Mouse (Mus musculus) adipose tissue, adult 10 weeks (tissue): ENCODE data around the gene D17H6S53E. TPM values are rescaled to one million over a fixed set of nuclear protein-coding genes. Genes with fewer than 3 reads are reported as not detected.

Experiments
- polyA plus RNA-seq: library from polyadenylated mRNA; stranded (reverse); fragments of 350-450 nt; fragmentation: Illumina TruSeq; extraction: RNeasy Lipid Tissue Mini Kit (QIAGEN cat#74804); gene quantifications from one replicate; pipeline ENCODE4 v1.2.3, GENCODE M21; 2014; ENCODE audit warnings: low read depth, low replicate concordance

Gene D17H6S53E
- 15.2 TPM for polyA plus RNA-seq

GRCm38 (mm10) chr17:35126206-35126611 is at the start of gene D17H6S53E:
TSS of gene D17H6S53E (plus strand) at chr17:35126373.

DNA sequence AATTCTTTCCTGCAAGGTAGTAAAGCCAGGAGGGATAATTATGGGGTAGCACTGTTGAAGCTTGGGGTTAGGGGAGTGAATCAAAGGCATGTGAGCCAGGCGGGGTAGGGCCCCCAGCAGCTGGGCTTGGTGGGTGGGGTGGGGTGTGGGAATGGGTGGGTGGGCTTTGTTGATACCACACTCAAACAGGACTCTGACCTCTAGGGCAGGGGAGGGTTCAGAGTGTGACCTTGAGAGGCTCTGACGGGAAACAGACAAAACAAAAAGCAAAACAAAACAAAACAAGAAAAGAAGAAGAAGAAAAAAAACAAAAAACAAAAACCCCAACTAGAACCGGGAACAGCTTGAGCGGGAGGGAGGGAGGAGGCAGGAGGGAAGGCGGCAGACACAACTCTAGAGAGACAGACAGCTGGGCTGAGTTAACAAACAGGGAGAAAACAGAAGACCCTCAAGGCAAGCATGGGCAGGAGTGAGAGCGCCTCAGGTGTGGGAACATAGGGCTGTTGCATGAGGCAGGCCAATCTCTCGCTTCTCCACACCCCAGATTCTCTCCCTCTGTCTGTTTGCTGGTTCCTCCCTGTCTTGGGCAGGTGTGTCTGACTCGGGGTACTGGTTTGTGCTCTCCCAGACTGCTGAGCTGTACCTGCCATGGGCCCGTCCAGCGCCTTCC is 49.5 kb upstream of the D17H6S53E start, which contains the start of gene Ly6g6e:
Gene Ly6g6e (plus strand): TSS at position 396 of the 670 bp plus-strand sequence.

GRCm38 (mm10) chr17:35077786-35078233 is 48.4 kb upstream of the D17H6S53E start, which contains the start of gene Ly6g6d:
TSS of gene Ly6g6d (minus strand) at chr17:35078065.

DNA sequence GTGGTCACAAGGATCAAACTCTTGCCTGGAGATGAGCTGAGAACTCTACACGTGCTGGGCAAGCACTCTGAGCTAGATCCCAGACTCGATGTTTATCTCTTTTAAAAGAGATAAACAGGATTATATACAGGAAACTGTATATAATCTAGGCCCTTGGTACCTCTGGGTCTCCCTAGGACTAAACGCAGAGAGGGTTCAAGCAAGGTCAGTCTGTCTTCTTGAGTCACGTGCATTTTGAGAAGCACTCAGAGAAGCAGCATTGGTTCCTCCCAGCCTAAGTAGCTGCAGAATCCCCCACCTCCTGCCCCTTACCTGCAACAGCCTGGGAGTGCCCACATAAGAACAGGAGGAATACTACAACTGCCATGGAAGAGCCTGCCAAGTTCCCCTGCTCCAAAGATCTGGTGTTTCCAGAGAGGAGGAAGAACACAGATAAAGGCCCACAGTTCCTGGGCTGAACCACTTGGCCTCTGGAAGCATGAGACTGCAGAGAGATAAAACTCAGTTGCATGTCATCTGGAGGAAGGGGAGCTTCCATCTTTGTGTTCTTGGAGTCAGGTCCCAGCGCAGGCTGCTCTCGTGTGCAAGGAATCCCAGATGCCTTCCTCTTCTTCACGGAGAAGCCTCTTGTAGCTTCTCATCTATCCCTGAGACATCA is 40.8 kb upstream of the D17H6S53E start, which contains the start of gene Ly6g6f:
Gene Ly6g6f (minus strand): TSS at position 403 of the 658 bp plus-strand sequence.

DNA sequence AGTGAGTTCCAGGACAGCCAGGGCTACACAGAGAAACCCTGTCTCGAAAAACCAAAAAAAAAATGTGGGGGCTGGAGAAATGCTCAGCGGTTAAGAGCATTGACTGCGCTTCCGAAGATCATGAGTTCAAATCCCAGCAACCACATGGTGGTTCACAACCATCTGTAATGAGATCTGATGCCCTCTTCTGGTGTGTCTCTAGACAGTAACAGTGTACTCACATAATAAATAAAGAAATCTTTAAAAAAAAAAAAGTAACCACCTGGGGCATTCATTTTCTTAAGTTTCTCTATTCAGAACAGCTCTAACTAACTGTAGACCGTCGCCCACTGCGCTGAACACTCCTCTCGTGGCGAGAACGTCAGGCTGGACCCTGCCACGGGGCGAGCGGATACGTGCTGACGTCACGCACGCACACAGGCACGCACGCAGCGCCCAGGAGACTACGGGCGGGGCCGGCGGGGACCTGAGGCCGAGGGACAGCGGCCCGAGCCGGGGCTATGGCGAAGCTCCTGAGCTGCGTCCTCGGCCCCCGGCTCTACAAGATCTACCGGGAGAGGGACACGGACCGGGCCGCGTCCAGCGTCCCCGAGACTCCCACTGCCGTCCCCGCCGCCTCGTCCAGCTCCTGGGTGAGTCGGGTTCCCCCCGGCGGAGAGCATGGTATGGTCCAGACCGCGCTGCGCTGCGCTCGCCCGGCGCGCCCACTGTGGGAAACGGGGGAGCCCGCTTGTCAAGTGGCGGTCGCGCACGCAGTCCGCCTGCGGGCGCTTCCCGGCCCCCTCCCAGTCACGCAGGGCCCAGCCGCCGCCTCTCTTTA is 37.1 kb upstream of the D17H6S53E start, which contains the start of gene Abhd16a:
Gene Abhd16a (plus strand): TSS at position 439 of the 820 bp plus-strand sequence.

DNA sequence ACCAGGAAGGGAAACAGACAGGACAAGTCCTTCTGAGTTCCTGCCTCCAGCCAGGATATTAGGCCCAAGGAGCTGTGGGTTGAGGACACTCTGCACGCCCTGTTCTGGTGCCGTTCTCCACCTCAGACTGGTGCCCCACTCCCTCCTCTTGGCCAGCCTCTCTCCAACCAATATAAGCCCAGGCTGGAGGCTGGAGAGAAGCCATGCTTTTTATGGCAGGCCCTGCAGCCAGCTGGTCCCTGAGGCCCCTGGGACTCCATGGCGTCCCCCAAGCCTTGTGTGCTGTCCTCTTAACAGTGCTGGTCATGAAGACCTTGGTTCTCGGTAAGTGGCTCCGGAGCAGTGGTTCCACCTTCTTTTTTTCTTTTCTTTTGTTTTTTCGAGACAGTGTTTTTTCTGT is 18.1 kb upstream of the D17H6S53E start, which contains the start of gene Ly6g5c:
Gene Ly6g5c (plus strand): TSS at position 183 of the 400 bp plus-strand sequence.

DNA sequence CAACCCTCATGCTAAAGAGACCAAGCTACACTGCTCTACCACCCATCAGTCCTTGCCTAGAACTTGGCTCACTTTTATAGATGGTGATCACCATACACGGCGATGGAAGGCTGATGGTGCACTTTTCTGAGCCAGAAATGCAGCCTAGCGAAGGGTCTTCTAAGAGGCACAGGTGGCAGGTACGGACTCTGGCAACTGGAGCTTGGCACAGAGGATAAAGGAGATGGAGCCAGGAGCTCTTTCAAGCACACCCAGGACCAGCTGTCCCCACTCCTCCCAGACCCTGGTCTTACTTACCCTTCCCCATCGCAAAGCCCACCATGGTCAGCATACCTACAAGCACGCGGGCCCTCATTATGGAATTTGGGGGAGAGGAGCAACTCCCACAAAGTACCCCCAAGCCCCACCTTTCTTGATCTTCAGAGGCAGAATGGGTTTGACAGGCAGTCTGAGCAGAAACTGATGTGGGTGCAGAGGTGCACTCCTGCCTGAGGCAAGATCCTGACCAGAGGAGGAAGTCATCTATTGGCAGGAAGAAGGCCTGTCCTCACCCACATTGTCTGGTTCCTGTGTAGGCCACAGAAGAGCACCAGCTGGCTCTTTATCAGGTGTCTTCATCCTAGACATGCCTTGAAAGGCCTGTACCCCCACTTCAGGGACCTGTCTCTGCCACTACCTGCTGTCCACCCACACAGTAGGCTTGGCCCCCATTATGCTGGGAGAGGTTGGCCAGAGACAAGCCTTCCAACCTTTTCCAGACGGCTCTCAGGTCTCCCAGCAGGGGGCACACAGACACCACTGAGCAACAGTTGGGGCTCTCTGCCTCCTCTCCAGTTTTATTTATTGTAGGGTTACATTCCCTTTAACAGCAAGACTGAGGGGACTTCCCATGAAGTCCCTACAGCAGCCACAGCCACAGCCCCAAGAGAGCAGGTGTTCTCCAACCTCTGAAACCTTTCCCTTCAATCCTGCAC is 10.8 kb upstream of the D17H6S53E start, which contains the start of gene Ly6g5b:
Gene Ly6g5b (minus strand): TSS at position 383 of the 974 bp plus-strand sequence.

GRCm38 (mm10) chr17:35121143-35121799 is 4.9 kb upstream of the D17H6S53E start, which contains the start of gene Gpank1:
TSS of gene Gpank1 (plus strand) at chr17:35121455.

DNA sequence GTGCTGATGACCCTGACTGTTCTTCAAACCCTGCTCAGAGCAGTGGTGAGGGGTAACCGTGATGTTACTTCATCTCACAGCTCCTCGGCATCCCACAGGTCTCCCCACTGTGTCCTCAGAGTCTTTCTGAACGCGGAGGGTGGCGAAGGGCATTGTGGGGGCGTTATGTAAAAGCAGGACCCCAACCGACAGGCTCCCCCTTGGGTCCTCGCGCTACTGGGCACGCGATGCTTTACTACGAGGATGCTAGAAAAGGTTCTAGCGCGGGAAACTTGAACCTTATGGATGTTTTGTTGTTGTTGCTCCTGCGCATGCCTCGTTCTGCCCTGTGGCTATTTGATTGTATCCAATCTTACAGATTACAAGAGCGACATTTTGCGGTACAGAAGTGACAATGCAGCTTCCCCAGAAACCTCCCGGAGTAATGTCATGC is 4.3 kb upstream of the D17H6S53E start, which contains the start of gene Csnk2b:
Gene Csnk2b (minus strand): TSS at position 183 of the 433 bp plus-strand sequence.

DNA sequence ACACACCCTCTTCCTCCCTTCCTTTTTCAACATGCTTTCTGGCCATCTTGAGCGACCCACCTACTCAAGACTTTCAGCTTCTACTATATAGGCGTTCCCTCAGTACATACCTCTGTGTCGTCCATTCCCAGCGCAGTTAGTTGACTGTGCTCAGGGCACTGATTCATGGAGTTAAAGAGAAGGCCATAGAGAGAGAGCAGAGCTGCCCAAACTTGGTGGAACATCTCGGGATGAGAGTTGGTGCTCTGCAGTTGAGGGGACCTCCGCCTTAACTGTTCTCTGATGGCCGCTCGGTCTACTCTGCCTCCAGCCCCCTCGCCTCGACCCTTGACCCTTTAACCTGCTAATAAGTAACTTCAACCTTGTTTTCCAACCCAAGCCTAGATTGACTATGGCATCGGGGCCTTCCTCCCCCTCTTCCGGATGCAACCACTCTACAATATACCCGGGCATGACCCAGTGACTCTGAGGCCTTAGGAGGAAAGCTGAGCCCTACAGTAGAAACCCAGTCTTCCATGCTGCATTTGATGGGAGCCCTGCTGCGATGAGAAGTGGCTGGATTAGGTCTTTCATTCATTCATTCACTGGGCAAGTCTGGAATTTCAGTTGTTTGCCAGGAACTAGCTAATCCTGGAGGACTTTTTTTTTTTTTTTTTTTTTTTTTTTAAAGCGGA is 5.5 kb downstream of the D17H6S53E start, which contains the start of gene Apom:
Gene Apom (minus strand): TSS at position 551 of the 674 bp plus-strand sequence.

DNA sequence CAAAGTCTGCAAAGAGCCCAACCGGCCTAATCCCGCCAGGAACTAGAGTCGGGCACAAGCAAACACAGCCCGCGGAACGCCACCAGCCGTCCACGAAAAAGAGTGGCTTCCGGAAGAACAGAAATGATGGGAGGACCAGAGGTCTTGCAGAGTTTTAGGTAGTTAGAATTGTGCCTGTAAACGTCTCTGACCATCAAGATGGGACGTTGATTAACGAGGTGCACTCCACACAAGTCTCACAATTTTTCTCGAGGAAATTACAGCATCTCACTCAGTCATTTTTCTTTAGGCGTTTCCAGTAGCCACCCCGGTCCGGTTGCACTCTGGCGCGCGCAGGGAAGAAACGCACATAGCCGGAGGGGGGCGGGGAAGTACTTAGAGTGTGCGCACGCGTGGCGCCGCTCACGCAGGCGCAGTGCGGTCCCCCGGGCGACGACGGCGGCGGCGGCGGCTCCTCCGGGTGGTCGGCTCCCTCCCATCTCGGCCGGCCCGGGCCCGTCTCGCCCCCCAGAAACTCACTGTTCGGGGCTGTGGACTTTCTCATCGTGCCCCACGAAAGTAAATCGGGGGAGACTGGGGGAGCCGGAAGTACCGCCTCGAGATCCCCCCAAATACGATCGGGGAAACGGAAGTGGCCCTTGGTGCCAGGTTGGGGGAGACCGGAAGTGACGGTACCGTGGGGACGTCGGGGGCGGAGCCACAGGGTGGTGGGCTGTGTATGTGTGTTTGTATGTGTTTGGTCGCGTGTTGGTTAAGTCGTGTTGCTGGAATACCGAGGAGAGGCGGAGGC is 8.8 kb downstream of the D17H6S53E start, which contains the start of gene Bag6:
Gene Bag6 (plus strand): TSS at position 378 of the 790 bp plus-strand sequence.

DNA sequence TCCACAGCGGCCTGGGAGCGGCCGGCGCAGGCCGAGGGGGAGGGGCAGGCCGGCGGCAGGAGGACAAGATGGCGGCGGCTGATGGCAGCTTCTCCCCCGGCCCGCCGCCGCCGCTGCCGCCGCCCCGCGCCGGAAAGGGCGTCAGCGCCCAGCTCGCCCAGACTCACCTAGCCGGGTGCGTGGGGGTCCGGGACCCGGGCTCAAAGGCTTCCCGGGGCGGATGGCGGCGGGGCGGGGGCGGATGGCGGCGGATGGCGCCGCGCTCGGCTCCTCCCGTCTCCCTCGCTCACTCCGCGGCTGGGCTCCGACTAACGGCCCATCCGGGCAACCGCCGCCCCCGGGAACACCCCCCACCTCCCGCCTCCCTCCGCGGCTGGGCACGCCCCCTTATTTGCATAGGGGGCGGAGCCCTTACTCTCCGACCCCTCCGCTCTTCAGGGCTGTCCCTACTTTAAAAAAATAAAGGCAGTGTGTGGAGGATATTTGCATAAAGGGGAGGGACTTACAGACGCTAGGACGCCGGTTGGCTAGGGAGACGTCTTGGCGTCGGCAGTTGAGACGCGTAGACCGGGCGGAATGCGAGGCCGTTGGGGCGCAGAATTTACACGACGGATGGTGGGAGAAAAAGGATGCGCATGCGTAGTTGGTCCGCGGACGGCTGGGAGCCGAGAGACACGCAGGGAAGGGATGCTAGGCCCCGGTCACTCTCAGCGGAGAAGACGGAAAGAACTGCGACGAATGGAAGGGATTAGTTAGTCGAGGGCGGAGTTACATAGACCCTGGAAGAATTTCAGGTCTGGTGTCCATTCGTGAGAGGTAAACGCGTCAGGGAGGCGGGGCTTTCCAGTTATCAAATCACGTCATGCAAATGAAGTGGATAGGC is 38.6 kb downstream of the D17H6S53E start, which contains the start of gene Prrc2a:
Gene Prrc2a (minus strand): TSS at position 330 of the 883 bp plus-strand sequence.

GRCm38 (mm10) chr17:35175968-35176367 is 49.8 kb downstream of the D17H6S53E start, which contains the start of gene Aif1:
TSS of gene Aif1 (minus strand) at chr17:35176068.

